15 mouse cellular contexts compared by ENCODE assay signal in the genomic region with DNA sequence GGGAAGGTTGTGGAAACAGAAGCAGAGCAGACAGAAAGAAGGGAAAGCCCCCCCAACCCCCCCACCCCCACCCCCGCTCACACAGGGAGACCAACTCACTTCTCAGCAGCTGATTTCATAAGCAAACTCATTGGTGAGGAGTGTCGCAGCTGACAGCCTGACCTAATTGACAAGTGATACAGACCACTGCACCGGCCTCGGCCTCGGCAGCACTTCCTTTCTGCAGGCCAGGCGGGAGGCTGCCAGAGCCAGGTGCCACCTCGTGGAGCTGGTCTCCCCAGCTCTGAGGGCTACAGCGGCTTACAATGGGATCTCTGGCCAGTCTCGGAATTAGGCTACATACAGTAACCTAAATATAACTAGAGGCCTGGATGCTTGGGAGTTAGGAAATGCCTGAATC.
DNase-seq lines count a peak whose midpoint lies in the region; ATAC-seq and TF ChIP-seq lines count a peak whose summit lies in the region.
"Had no signal": no experiment of that assay in that cellular context is flagged by ENCODE, and none has a peak within 500 bp of the region (broad histone marks: within the 10 kb centered on the region; RNA-seq: fewer than 3 reads in every experiment).

No protein-coding gene starts in this region.

- H3K4me1 ChIP-seq in heart, embryonic 12.5 days (replicated peaks) = peaks cover 25% of the 10 kb centered on the region
- no peaks in the 10 kb centered on the region for H3K4me1 ChIP-seq in kidney, adult 2 months (ENCODE audit: control insufficient read depth, insufficient read depth, low read length)
- peaks cover 26% of the 10 kb centered on the region for H3K4me1 ChIP-seq in limb, embryonic 10.5 days

- DNase-seq in heart, postnatal 36 days = no peak
- peak; percentile 48 to 64 for DNase-seq in kidney, postnatal 4 days
- DNase-seq in kidney, adult 2 months = no peak
- DNase-seq in limb, embryonic 10.5 days (ENCODE audit: low spot score) = no peak
- DNase-seq in testis, postnatal 10 days (ENCODE audit: low spot score) = no peak
- no peak for DNase-seq in adrenal gland, adult 18-20 months (ENCODE audit: low spot score in 2 of 2)
- DNase-seq: cerebellum, adult 9-10 months; liver, postnatal 0 days; right cerebral cortex, postnatal 4 days; thymus, postnatal 25 days had no signal

- no peak for TF ChIP-seq CTCF in kidney, adult 2 months (conservative IDR thresholded peaks at IDR 0.05; ENCODE audit: insufficient read depth, insufficient read length, low read depth, low read length)

- no peak overlapping the region for H3K4me3 ChIP-seq in heart, embryonic 12.5 days
- no peak overlapping the region for H3K4me3 ChIP-seq in kidney, adult 2 months (ENCODE audit: insufficient read depth, low read depth, low read length)
- no peak overlapping the region for H3K4me3 ChIP-seq in limb, embryonic 10.5 days
- H3K4me3 ChIP-seq: intestine, embryonic 15.5 days; limb, embryonic 13.5 days had no signal

- peak; percentile 22; the same call in 1 of the 2 replicates for ATAC-seq in heart, embryonic 12.5 days (ENCODE audit: insufficient number of reproducible peaks, low FRiP score)
- ATAC-seq: intestine, embryonic 15.5 days; liver, postnatal 0 days; Patski had no signal

- H3K27me3 ChIP-seq in heart, embryonic 12.5 days (replicated peaks) = no peaks in the 10 kb centered on the region
- H3K27me3 ChIP-seq in kidney, adult 2 months (replicated peaks; ENCODE audit: control insufficient read depth, insufficient read depth, low read length) = no peaks in the 10 kb centered on the region
- H3K27me3 ChIP-seq in limb, embryonic 10.5 days (ENCODE audit: low read depth, poor library complexity, severe bottlenecking) = peaks cover 14% of the 10 kb centered on the region; the same call in 1 of the 2 replicates
- H3K27me3 ChIP-seq: intestine, embryonic 15.5 days; limb, embryonic 13.5 days had no signal

- peak overlapping the region; percentile 46 for H3K4me2 ChIP-seq in heart, embryonic 12.5 days
- H3K4me2 ChIP-seq: intestine, embryonic 15.5 days had no signal

- TF ChIP-seq POLR2A in kidney, adult 2 months (IDR thresholded peaks at IDR 0.05; ENCODE audit: low read depth, low read length) = no peak

- no peak overlapping the region for H3K27ac ChIP-seq in heart, embryonic 12.5 days (ENCODE audit: poor library complexity, severe bottlenecking)
- H3K27ac ChIP-seq in kidney, adult 2 months (ENCODE audit: insufficient read depth, low read depth, low read length) = no peak overlapping the region
- peak overlapping the region; percentile 37; the same call in 1 of the 2 replicates for H3K27ac ChIP-seq in limb, embryonic 10.5 days
- H3K27ac ChIP-seq: intestine, embryonic 15.5 days; limb, embryonic 13.5 days; macrophage had no signal

- peaks cover 6% of the 10 kb centered on the region; the same call in 1 of the 2 replicates for H3K9me3 ChIP-seq in heart, embryonic 12.5 days (replicated peaks)
- H3K9me3 ChIP-seq in limb, embryonic 10.5 days (replicated peaks) = no peaks in the 10 kb centered on the region; the same call in 1 of the 2 replicates
- H3K9me3 ChIP-seq: intestine, embryonic 15.5 days; limb, embryonic 13.5 days had no signal

- WGBS in heart, embryonic 12.5 days = 10% methylated on average over 9 of the region's 9 CpGs
- WGBS in kidney, adult 2 months = 43% methylated on average over 9 of the region's 9 CpGs
- 37% methylated on average over 9 of the region's 9 CpGs for WGBS in limb, embryonic 10.5 days

- intact Hi-C loops in heart, postnatal 36 days (cut with DNase I) = loop anchor here (10.0 kb wide), 1 partner anchor 254 kb away; no protein-coding TSS in a partner anchor

- H3K36me3 ChIP-seq in heart, embryonic 12.5 days = no peaks in the 10 kb centered on the region
- H3K36me3 ChIP-seq in kidney, adult 2 months (ENCODE audit: control insufficient read depth, insufficient read depth, low read length) = no peaks in the 10 kb centered on the region
- H3K36me3 ChIP-seq in limb, embryonic 10.5 days = no peaks in the 10 kb centered on the region
- H3K36me3 ChIP-seq: intestine, embryonic 15.5 days; limb, embryonic 13.5 days had no signal

- 0 out of 2 replicates have a peak overlapping the region, but pooled peaks have one; percentile 35 for H3K9ac ChIP-seq in heart, embryonic 12.5 days
- H3K9ac ChIP-seq: intestine, embryonic 15.5 days; limb, embryonic 13.5 days; liver, postnatal 0 days had no signal

Comparison
In these comparisons a context has a peak if more than half of its experiments do, and no peak if none do; other contexts are left out.
1. DNase-seq: peak in kidney, postnatal 4 days (2 of 2); none in heart, postnatal 36 days (0 of 2), kidney, adult 2 months (single experiment), limb, embryonic 10.5 days (single experiment), testis, postnatal 10 days (single experiment) and adrenal gland, adult 18-20 months (0 of 2).